Mouse (Mus musculus) lung, adult 2 months (tissue): ENCODE data around the gene Wdcp.

Experiments used
- CTCF ChIP-seq: fragments of 200-500 bp; IDR thresholded peaks from 2 replicates; pipeline ENCODE4 v1.5.1; 2011; ENCODE audit warnings: mild to moderate bottlenecking, low read length, control low read depth; ENCODE audit not compliant: insufficient read depth
- POLR2A ChIP-seq: fragments of 200-500 bp; IDR thresholded peaks from 2 replicates; pipeline ENCODE4 v1.6.1; 2011; ENCODE audit warnings: low read depth, mild to moderate bottlenecking, control low read depth, low read length, borderline replicate concordance; ENCODE audit errors: extremely low read depth

GRCm38 (mm10) chr12:4840010-4840409, 3.1 kb upstream of the Wdcp start:
- TF ChIP-seq CTCF (no peak), POLR2A (no peak)
